Mouse (Mus musculus) forebrain, postnatal 0 days (tissue): ENCODE measurements at regions not wholly inside any gene's neighbourhood (a gene's known extent, or its start where the extent isn't known, plus 50 kb on each side); places are given as distances from the start of the nearest gene placed in this dataset.
A peak's percentile ranks its signal among the peaks of the same experiment; 100 is the strongest.

Experiments
- ATAC-seq: fragments of 200-750 bp; cut with Nextera tagmentation; 2 replicates; pipeline ENCODE4 v1.8.0; 2017; ENCODE audit warnings: mild to moderate bottlenecking, moderate library complexity
- DNase-seq: peaks from one replicate; pipeline ENCODE4 v3.0.0-alpha.2; 2015
- H3K27ac ChIP-seq: fragments of 300-500 bp; sonication (generic); 2 replicates; pipeline ENCODE4 v1.5.1; 2014; ENCODE audit warnings: low read depth, mild to moderate bottlenecking, antibody characterized with exemption, low read length, moderate library complexity, mixed read lengths
- H3K27me3 ChIP-seq: fragments of 300-500 bp; sonication (generic); 2 replicates; pipeline ENCODE4 v1.6.1; 2014; ENCODE audit warnings: mild to moderate bottlenecking, low read length, mixed read lengths; ENCODE audit not compliant: insufficient read depth
- H3K36me3 ChIP-seq: fragments of 300-500 bp; sonication (generic); 2 replicates; pipeline ENCODE4 v1.6.1; 2014; ENCODE audit warnings: mild to moderate bottlenecking, moderate library complexity; ENCODE audit not compliant: insufficient read depth
- H3K4me1 ChIP-seq: fragments of 300-500 bp; sonication (generic); 2 replicates; pipeline ENCODE4 v1.6.1; 2014; ENCODE audit warnings: antibody characterized with exemption; ENCODE audit not compliant: insufficient read depth
- H3K4me2 ChIP-seq: fragments of 300-500 bp; sonication (generic); 2 replicates; pipeline ENCODE4 v1.6.1; 2014; ENCODE audit warnings: low read depth, mild to moderate bottlenecking, moderate library complexity
- H3K4me3 ChIP-seq: fragments of 300-500 bp; sonication (generic); 2 replicates; pipeline ENCODE4 v1.5.1; 2014; ENCODE audit warnings: low read depth, low read length, mixed read lengths
- H3K9ac ChIP-seq: fragments of 300-500 bp; sonication (generic); 2 replicates; pipeline ENCODE4 v1.6.1; 2014; ENCODE audit warnings: mild to moderate bottlenecking
- H3K9me3 ChIP-seq: fragments of 300-500 bp; sonication (generic); 2 replicates; pipeline ENCODE4 v1.6.1; 2016; ENCODE audit warnings: low read length
- CTCF ChIP-seq: sonication (generic); IDR thresholded peaks from 2 replicates; pipeline ENCODE4 v1.5.1; 2016; ENCODE audit warnings: antibody characterized with exemption, control low read depth, low read depth
- WGBS: fragments of 180-500 bp; shearing (Covaris S2); extraction: QIAGEN DNeasy Blood & Tissue Kit; methylation state at CpG from one replicate; pipeline ENCODE4 v1.1.7; 2014; 5-methylcytosine and 5-hydroxymethylcytosine counted together

GRCm38 (mm10) chr2:21940797-21941487 lies 286.4 kb upstream of the Myo3a start:
- whole genome bisulfite sequencing, result 48% methylated on average over 4 of the region's 4 CpGs
- Histone ChIP-seq H3K36me3 (no peaks in the 10 kb centered on the region), H3K27me3 (no peaks in the 10 kb centered on the region), H3K4me1 (no peaks in the 10 kb centered on the region), H3K9ac (no peak overlapping the region), H3K4me3 (no peak overlapping the region), H3K27ac (no peak overlapping the region), H3K9me3 (no peaks in the 10 kb centered on the region), H3K4me2 (no peak overlapping the region)
- peak; percentile 78 for TF ChIP-seq CTCF
- peak; percentile 75 for DNase-seq
- peak; percentile 89 for ATAC-seq

- ATAC-seq (peak; percentile 38; the same call in 1 of the 2 replicates), DNase-seq (no peak)
- Histone ChIP-seq H3K36me3 (no peaks in the 10 kb centered on the region), H3K9me3 (no peaks in the 10 kb centered on the region), H3K4me3 (no peak overlapping the region), H3K4me1 (no peaks in the 10 kb centered on the region), H3K4me2 (no peak overlapping the region), H3K9ac (no peak overlapping the region), H3K27ac (no peak overlapping the region), H3K27me3 (no peaks in the 10 kb centered on the region)
- WGBS, result 68% methylated on average over 2 of the region's 2 CpGs
- no peak for TF ChIP-seq CTCF
Observed at GRCm38 (mm10) chr2:21941488-21942000, 285.8 kb upstream of the Myo3a start.

- no peak overlapping the region for H3K9ac ChIP-seq
- no peak overlapping the region for H3K27ac ChIP-seq
- ATAC-seq (no peak), DNase-seq (no peak)
- no peaks in the 10 kb centered on the region for H3K27me3 ChIP-seq
- 94% methylated on average over 2 of the region's 2 CpGs for WGBS
- no peak overlapping the region for H3K4me2 ChIP-seq
- no peaks in the 10 kb centered on the region for H3K9me3 ChIP-seq
- TF ChIP-seq CTCF, result no peak
- H3K4me3 ChIP-seq, result no peak overlapping the region
- H3K4me1 ChIP-seq, result no peaks in the 10 kb centered on the region
- no peaks in the 10 kb centered on the region for H3K36me3 ChIP-seq
Observed at GRCm38 (mm10) chr2:21943676-21944075, 283.6 kb upstream of the Myo3a start.

GRCm38 (mm10) chr2:21946484-21946883 lies 280.8 kb upstream of the Myo3a start:
- 70% methylated on average over 2 of the region's 2 CpGs for WGBS
- TF ChIP-seq CTCF, result no peak
- DNase-seq (no peak), ATAC-seq (no peak)
- no peak overlapping the region for H3K4me2 ChIP-seq
- no peak overlapping the region for H3K4me3 ChIP-seq
- no peak overlapping the region for H3K9ac ChIP-seq
- no peaks in the 10 kb centered on the region for H3K4me1 ChIP-seq
- H3K9me3 ChIP-seq, result no peaks in the 10 kb centered on the region
- no peaks in the 10 kb centered on the region for H3K27me3 ChIP-seq
- H3K36me3 ChIP-seq, result no peaks in the 10 kb centered on the region
- no peak overlapping the region for H3K27ac ChIP-seq

GRCm38 (mm10) chr2:21951279-21951678 lies 276.0 kb upstream of the Myo3a start:
- Histone ChIP-seq H3K36me3 (no peaks in the 10 kb centered on the region), H3K27me3 (no peaks in the 10 kb centered on the region), H3K4me1 (no peaks in the 10 kb centered on the region), H3K27ac (no peak overlapping the region), H3K9me3 (no peaks in the 10 kb centered on the region), H3K4me2 (no peak overlapping the region), H3K9ac (no peak overlapping the region), H3K4me3 (no peak overlapping the region)
- WGBS, result 68% methylated on average over 3 of the region's 3 CpGs
- no peak for TF ChIP-seq CTCF
- no peak for DNase-seq
- no peak for ATAC-seq

- no peak for TF ChIP-seq CTCF
- no peak for ATAC-seq
Observed at GRCm38 (mm10) chr2:21956112-21956963, 271.0 kb upstream of the Myo3a start.

GRCm38 (mm10) chr2:21958365-21958764 lies 268.9 kb upstream of the Myo3a start:
- H3K9ac ChIP-seq, result no peak overlapping the region
- no peaks in the 10 kb centered on the region for H3K9me3 ChIP-seq
- DNase-seq (peak; percentile 89), ATAC-seq (peak; percentile 95)
- TF ChIP-seq CTCF, result peak; percentile 91
- no peaks in the 10 kb centered on the region for H3K4me1 ChIP-seq
- no peak overlapping the region for H3K27ac ChIP-seq
- no peaks in the 10 kb centered on the region for H3K36me3 ChIP-seq
- WGBS, result 0% methylated on average over 3 of the region's 3 CpGs
- no peak overlapping the region; the same call in 1 of the 2 replicates for H3K4me2 ChIP-seq
- H3K4me3 ChIP-seq, result no peak overlapping the region
- no peaks in the 10 kb centered on the region for H3K27me3 ChIP-seq

More at GRCm38 (mm10) chr2:21956112-21956963, 271.0 kb upstream of the Myo3a start:
- no peak for DNase-seq
- no peaks in the 10 kb centered on the region for H3K36me3 ChIP-seq
- no peaks in the 10 kb centered on the region for H3K9me3 ChIP-seq
- WGBS, result 53% methylated on average over 3 of the region's 3 CpGs
- H3K27me3 ChIP-seq, result no peaks in the 10 kb centered on the region
- H3K4me1 ChIP-seq, result no peaks in the 10 kb centered on the region
- no peak overlapping the region for H3K4me3 ChIP-seq
- H3K27ac ChIP-seq, result no peak overlapping the region
- no peak overlapping the region for H3K4me2 ChIP-seq
- H3K9ac ChIP-seq, result 0 out of 2 replicates have a peak overlapping the region, but pooled peaks have one; percentile 6
